Mouse (Mus musculus) bone marrow, adult 2 months (tissue): ENCODE results near the gene Sgms2.

Source experiments
- CTCF ChIP-seq: fragments of 200-500 bp; IDR thresholded peaks from 2 replicates; pipeline ENCODE4 v1.5.1; 2011; ENCODE audit warnings: low read length, control low read depth; ENCODE audit not compliant: control insufficient read depth, insufficient read depth
- POLR2A ChIP-seq: fragments of 200-500 bp; IDR thresholded peaks from 2 replicates; pipeline ENCODE4 v1.6.1; 2011; ENCODE audit warnings: low read depth, mild to moderate bottlenecking, control low read depth, low read length, borderline replicate concordance; ENCODE audit not compliant: control insufficient read depth

- no peak for TF ChIP-seq CTCF
- TF ChIP-seq POLR2A: no peak
These were observed 9.1 kb downstream of the Sgms2 start for GRCm38 (mm10) chr3:131481976-131482712.
